Mouse (Mus musculus) brain, embryonic 14.5 days (tissue): ENCODE results near the gene Ctnnd1. TPM values are rescaled to one million over a fixed set of nuclear protein-coding genes. Genes with fewer than 3 reads are reported as not detected.
"Not testable (repeated sequence)": the region's sequence is repeated elsewhere in the genome, so short reads cannot be mapped to it uniquely, and the experiment has no call there.

ENCODE experiments used
- DNase-seq: peaks from one replicate; pipeline ENCODE4 v3.0.0-alpha.2; 2011; ENCODE audit warnings: low read depth
- CTCF ChIP-seq: fragments of 200-500 bp; IDR thresholded peaks from 2 replicates; pipeline ENCODE4 v1.5.1; 2012; ENCODE audit warnings: inconsistent platforms, mild to moderate bottlenecking, moderate library complexity, borderline replicate concordance; ENCODE audit not compliant: insufficient read depth, insufficient read length; ENCODE audit errors: extremely low read depth
- POLR2A ChIP-seq: fragments of 200-500 bp; IDR thresholded peaks from 2 replicates; pipeline ENCODE4 v1.6.1; 2012; ENCODE audit warnings: mild to moderate bottlenecking, inconsistent platforms, borderline replicate concordance; ENCODE audit not compliant: poor library complexity, insufficient read depth, insufficient read length, severe bottlenecking; ENCODE audit errors: extremely low read depth
- polyA plus RNA-seq: library from polyadenylated mRNA; depleted of rRNA; stranded (reverse); fragments of >200 nt; gene quantifications from 2 replicates; pipeline ENCODE4 v1.2.3, GENCODE M21; 2012; rRNA removed

The Ctnnd1 gene
- polyA plus RNA-seq, result 78.6 and 86.7 TPM in 2 replicates

GRCm38 (mm10) chr2:84650464-84651195, at the start of gene Ctnnd1:
TSS of gene Ctnnd1 (minus strand) at chr2:84650765.
- TF ChIP-seq POLR2A (peak; percentile 53; the same call in 1 of the 2 replicates), CTCF (no peak)
- DNase-seq, result peak; percentile 98

- TF ChIP-seq POLR2A, result no peak
- no peak for TF ChIP-seq CTCF
- DNase-seq, result no peak
These were observed 44.6 kb upstream of the Ctnnd1 start for GRCm38 (mm10) chr2:84695007-84695695.

GRCm38 (mm10) chr2:84690050-84690449, 39.5 kb upstream of the Ctnnd1 start:
- DNase-seq, result no peak
- no peak for TF ChIP-seq POLR2A
- TF ChIP-seq CTCF, result no peak

- TF ChIP-seq POLR2A, result no peak
- TF ChIP-seq CTCF, result no peak
- DNase-seq, result no peak
These were observed 37.7 kb upstream of the Ctnnd1 start for GRCm38 (mm10) chr2:84688080-84688844.

- no peak for DNase-seq
- TF ChIP-seq POLR2A, result no peak
- TF ChIP-seq CTCF, result no peak
These were observed 32.1 kb upstream of the Ctnnd1 start for GRCm38 (mm10) chr2:84682605-84683183.

- DNase-seq, result no peak
- TF ChIP-seq POLR2A (no peak), CTCF (no peak)
These were observed 28.5 kb upstream of the Ctnnd1 start, which contains the start of gene Tmx2 for GRCm38 (mm10) chr2:84679016-84679415. TSS of gene Tmx2 (minus strand) at chr2:84679140.

GRCm38 (mm10) chr2:84677968-84678880, 27.7 kb upstream of the Ctnnd1 start, which contains the start of the genes Gm28635 and Med19:
TSS of gene Gm28635 (minus strand) at chr2:84678041.
TSS of gene Med19 (plus strand) at chr2:84678402.
- peak; percentile 100 for DNase-seq
- TF ChIP-seq POLR2A (peak; percentile 66; the same call in 1 of the 2 replicates), CTCF (no peak)

GRCm38 (mm10) chr2:84677270-84677967, 26.9 kb upstream of the Ctnnd1 start:
- TF ChIP-seq POLR2A (no peak), CTCF (peak; percentile 37; the same call in 1 of the 2 replicates)
- DNase-seq, result no peak

GRCm38 (mm10) chr2:84671535-84671934, 21.0 kb upstream of the Ctnnd1 start:
- DNase-seq, result not testable (repeated sequence)

GRCm38 (mm10) chr2:84670569-84670933, 20.0 kb upstream of the Ctnnd1 start, which contains the start of gene Selenoh:
TSS of gene Selenoh (minus strand) at chr2:84670770.
- peak; percentile 99 for DNase-seq
- TF ChIP-seq CTCF (no peak), POLR2A (peak; percentile 56; the same call in 1 of the 2 replicates)
